Mouse (Mus musculus) E14TG2a.4 (cell line): ENCODE data around the gene Flnb.

ENCODE experiments used
- CTCF ChIP-seq: conservative IDR thresholded peaks from 2 replicates; pipeline ENCODE4 v1.5.1; 2014; ENCODE audit warnings: low read length
- NANOG ChIP-seq: IDR thresholded peaks from 2 replicates; pipeline ENCODE4 v1.6.1; 2014; ENCODE audit warnings: borderline replicate concordance, low read length, mixed read lengths

DNA sequence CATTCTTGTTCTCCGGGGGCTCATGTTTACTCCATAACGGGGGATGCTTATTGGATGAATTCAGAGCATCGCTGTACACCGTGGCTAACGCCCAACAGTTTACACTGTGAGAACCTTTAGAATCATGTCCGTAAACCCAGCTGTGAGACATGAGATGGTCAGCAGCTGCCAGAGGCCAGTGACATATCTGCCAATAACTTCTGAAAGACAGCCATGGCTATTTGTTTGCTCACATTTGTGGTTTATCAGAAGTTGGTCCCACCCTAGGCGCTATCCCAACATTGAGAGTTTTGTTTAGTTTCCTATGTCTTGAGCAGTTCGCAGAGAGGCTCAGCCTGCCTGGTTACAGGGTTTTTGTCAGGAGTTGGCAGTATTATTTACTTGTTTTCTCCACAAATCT, 3.6 kb downstream of the Flnb start:
- TF ChIP-seq CTCF = no peak
- TF ChIP-seq NANOG = no peak
